Mouse (Mus musculus): Measurements from ENCODE around the gene Fam57b. TPM values are rescaled to one million over a fixed set of nuclear protein-coding genes. Genes with fewer than 3 reads are reported as not detected.

The Fam57b gene
- total RNA-seq, 2 experiments from 2014 or later: 133 to 147 TPM

- DNase-seq (ENCODE audit: low spot score in 2 of 2): no peak
Measured at GRCm38 (mm10) chr7:126868003-126868402, 70.5 kb downstream of the Fam57b start.

- no peak for DNase-seq (ENCODE audit: low spot score in 2 of 2)
Measured at GRCm38 (mm10) chr7:126869780-126870519, 72.5 kb downstream of the Fam57b start.

- no peak for DNase-seq (ENCODE audit: low spot score in 2 of 2)
Measured at GRCm38 (mm10) chr7:126870520-126870891, 73.0 kb downstream of the Fam57b start.

- DNase-seq (ENCODE audit: low spot score in 2 of 2): no peak
Measured at GRCm38 (mm10) chr7:126877239-126877638, 79.8 kb downstream of the Fam57b start.

Other genes starting within 250 kb of the Fam57b start
- gene Eif3c, start 231.3 kb upstream of the Fam57b start, total RNA-seq (2021): 100 to 1,000 TPM; 199 to 200 TPM
- gene Apobr, start 212.7 kb upstream of the Fam57b start, total RNA-seq (2021): under 1 TPM; 0.43 to 0.51 TPM
- 10 to 100 TPM; 20.8 to 23.2 TPM for gene Cln3, start 211.9 kb upstream of the Fam57b start, total RNA-seq (2021)
- gene Il27, start 202.7 kb upstream of the Fam57b start, total RNA-seq (2021): not detected
- gene Nupr1, start 166.8 kb upstream of the Fam57b start, total RNA-seq (2021): 1 to 10 TPM; 2.9 to 5.5 TPM
- 10 to 100 TPM; 27.1 to 36.3 TPM for gene Sgf29, start 148.4 kb upstream of the Fam57b start, total RNA-seq (2021)
- 1 to 10 TPM; 3.8 to 5.3 TPM for gene Sult1a1, start 121.2 kb upstream of the Fam57b start, total RNA-seq (2021)
- 100 to 1,000 TPM; 114 to 137 TPM for gene Bola2, start 102.3 kb upstream of the Fam57b start, total RNA-seq (2021)
- gene Slx1b, start 101.9 kb upstream of the Fam57b start, total RNA-seq (2021): 10 to 100 TPM; 20.1 to 21.5 TPM
- gene Coro1a, start 89.9 kb upstream of the Fam57b start, total RNA-seq (2021): 100 to 1,000 TPM; 145 to 151 TPM
- gene Mapk3, start 38.1 kb upstream of the Fam57b start, total RNA-seq (2021): 100 to 1,000 TPM; 146 to 150 TPM
- gene Gdpd3, start 31.3 kb upstream of the Fam57b start, total RNA-seq (2021): 1 to 10 TPM; 2.7 to 3.0 TPM
- 100 to 1,000 TPM; 150 to 152 TPM for gene Ypel3, start 20.7 kb upstream of the Fam57b start, total RNA-seq (2021)
- under 1 TPM; 0.62 to 0.69 TPM for gene Tbx6, start 16.2 kb upstream of the Fam57b start, total RNA-seq (2021)
- gene Ppp4c, start 5.2 kb upstream of the Fam57b start, total RNA-seq (2021): 10 to 100 TPM; 56.2 to 64.6 TPM
- not detected for gene 4930451I11Rik, start 34.0 kb downstream of the Fam57b start, total RNA-seq (2021)
- 10 to 100 TPM; 54.0 to 54.1 TPM for gene Doc2a, start 49.7 kb downstream of the Fam57b start, total RNA-seq (2021)
- gene Hirip3, start 64.3 kb downstream of the Fam57b start, total RNA-seq (2021): 10 to 100 TPM; 38.8 to 40.9 TPM
- 10 to 100 TPM; 56.1 to 58.8 TPM for gene Ino80e, start 64.7 kb downstream of the Fam57b start, total RNA-seq (2021)
- 100 to 1,000 TPM; 147 to 167 TPM for gene Taok2, start 87.0 kb downstream of the Fam57b start, total RNA-seq (2021)
- gene Tmem219, start 125.2 kb downstream of the Fam57b start, total RNA-seq (2021): 10 to 100 TPM; 23.6 to 28.3 TPM
- gene Kctd13, start 131.2 kb downstream of the Fam57b start, total RNA-seq (2021): 100 to 1,000 TPM; 151 to 152 TPM
- 10 to 100 TPM; 35.6 to 46.1 TPM for gene Asphd1, start 151.9 kb downstream of the Fam57b start, total RNA-seq (2021)
- gene Sez6l2, start 152.9 kb downstream of the Fam57b start, total RNA-seq (2021): 100 to 1,000 TPM; 273 to 305 TPM
- 100 to 1,000 TPM; 129 to 149 TPM for gene Cdipt, start 178.2 kb downstream of the Fam57b start, total RNA-seq (2021)
- gene Cdiptos, start 178.4 kb downstream of the Fam57b start, total RNA-seq (2021): under 1 TPM in 1 of 2 experiments, not detected in 1; 0.31 TPM
- 1 to 10 TPM; 5.6 to 6.2 TPM for gene Mvp, start 217.0 kb downstream of the Fam57b start, total RNA-seq (2021)
- under 1 TPM in 1 of 2 experiments, not detected in 1; 0.62 TPM for gene Pagr1b, start 218.8 kb downstream of the Fam57b start, total RNA-seq (2021)
- 10 to 100 TPM; 24.9 to 34.2 TPM for gene Pagr1a, start 219.7 kb downstream of the Fam57b start, total RNA-seq (2021)
- 10 to 100 TPM; 33.4 to 34.8 TPM for gene Gm42742, start 223.4 kb downstream of the Fam57b start, total RNA-seq (2021)
- 100 to 1,000 TPM; 146 to 184 TPM for gene Prrt2, start 223.5 kb downstream of the Fam57b start, total RNA-seq (2021)
- gene Maz, start 229.4 kb downstream of the Fam57b start, total RNA-seq (2021): 100 to 1,000 TPM; 283 to 292 TPM
- 10 to 100 TPM; 12.6 to 16.5 TPM for gene Kif22, start 244.8 kb downstream of the Fam57b start, total RNA-seq (2021)

Measured in layer of hippocampus, postnatal 10 days (tissue).